Mouse (Mus musculus) activated CD4-positive, CD25-positive, alpha-beta regulatory T cell, adult 4 months (primary cell): ENCODE results near the gene Olfr1037. TPM values are rescaled to one million over a fixed set of nuclear protein-coding genes. Genes with fewer than 3 reads are reported as not detected.
"Not testable (repeated sequence)": the region's sequence is repeated elsewhere in the genome, so short reads cannot be mapped to it uniquely, and the experiment has no call there.

Experiments
- ATAC-seq: one replicate; pipeline ENCODE4 v1.8.0; 2017
- polyA plus RNA-seq, 2 experiments: library from polyadenylated mRNA; unstranded; fragments of 100-300 nt; shearing (Covaris generic); gene quantifications; one replicate each; pipeline ENCODE4 v1.2.1; 2017

The Olfr1037 gene
- polyA plus RNA-seq: not detected

GRCm38 (mm10) chr2:86087285-86087684 is at the start of gene Olfr1037:
TSS of gene Olfr1037 (minus strand) at chr2:86087385.
- no peak for ATAC-seq

DNA sequence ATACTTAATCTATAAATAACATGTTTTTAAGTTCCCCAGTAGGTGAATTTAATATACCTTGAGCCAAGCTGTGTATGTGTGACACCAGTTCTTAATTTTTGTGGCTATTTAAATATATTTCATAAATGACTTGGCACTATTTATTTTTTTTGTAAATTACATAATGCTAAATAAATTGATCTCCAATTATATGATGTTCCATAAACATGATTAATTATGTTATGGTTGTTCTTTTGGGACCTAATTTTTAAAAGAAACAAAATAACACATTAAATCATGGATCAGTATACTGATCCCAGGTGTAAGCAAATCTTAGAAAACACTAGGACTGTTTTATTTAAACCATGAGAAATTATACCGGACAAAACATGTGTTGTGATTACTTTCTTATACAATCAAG is 48.6 kb upstream of the Olfr1037 start, which contains the start of gene Olfr1039:
Gene Olfr1039, minus strand, starts transcription at position 101 of the 400 bp plus-strand sequence.
- no peak for ATAC-seq

DNA sequence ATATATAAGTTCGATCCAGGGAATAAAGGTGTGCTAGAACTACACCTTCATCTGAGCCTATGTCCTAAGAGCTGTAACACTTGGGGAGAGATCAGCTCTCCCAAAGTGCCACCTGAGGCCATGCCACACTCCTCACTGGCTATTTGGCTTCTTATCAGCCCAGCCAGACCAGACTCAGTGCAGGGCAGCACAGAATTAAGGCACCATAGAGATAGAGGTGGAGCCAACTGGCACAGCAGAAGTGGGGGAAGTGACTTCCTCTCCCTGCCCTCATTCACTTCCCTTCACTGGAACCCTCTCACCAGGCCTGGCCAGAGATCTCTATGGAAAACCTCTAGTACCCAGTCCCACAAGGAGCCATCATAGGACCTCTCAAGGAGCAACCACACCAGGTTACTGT is 6.7 kb downstream of the Olfr1037 start:
- not testable (repeated sequence) for ATAC-seq

- not testable (repeated sequence) for ATAC-seq
Measured at GRCm38 (mm10) chr2:86073692-86074091, 13.5 kb downstream of the Olfr1037 start, which contains the start of gene Olfr1036. TSS of gene Olfr1036 (plus strand) at chr2:86073992.

DNA sequence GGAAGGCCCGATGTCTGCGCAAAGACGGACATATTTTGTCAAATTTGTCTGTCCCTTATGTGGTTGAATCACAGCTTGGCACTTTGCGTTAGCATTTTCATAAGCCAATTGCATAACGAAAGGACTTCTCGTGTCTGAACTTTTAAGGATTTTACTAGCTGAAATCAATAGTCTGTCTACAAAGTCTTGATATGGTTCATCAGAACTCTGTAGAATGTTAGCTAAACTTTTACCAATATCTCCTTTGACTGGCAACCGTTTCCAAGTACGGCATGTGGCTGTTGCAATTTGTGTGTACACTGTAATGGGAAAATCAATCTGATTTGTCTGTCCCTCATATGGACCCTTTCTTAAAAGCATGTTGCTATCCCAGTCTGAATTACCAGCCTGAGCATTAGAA is 17.0 kb downstream of the Olfr1037 start:
- no peak for ATAC-seq

DNA sequence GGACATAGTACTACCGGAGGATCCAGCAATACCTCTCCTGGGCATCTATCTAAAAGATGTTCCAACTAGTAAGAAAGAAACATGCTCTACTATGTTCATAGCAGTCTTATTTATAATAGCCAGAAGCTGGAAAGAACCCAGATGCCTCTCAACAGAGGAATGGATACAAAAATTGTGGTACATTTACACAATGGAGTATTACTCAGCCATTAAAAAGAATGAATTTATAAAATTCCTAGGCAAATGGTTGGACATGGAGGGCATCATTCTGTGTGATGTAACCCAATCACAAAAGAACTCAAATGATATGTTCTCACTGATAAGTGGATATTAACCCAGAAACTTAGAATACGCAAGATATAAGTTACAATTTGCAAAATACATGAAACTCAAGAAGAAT is 23.4 kb downstream of the Olfr1037 start:
- ATAC-seq: peak; percentile 100

DNA sequence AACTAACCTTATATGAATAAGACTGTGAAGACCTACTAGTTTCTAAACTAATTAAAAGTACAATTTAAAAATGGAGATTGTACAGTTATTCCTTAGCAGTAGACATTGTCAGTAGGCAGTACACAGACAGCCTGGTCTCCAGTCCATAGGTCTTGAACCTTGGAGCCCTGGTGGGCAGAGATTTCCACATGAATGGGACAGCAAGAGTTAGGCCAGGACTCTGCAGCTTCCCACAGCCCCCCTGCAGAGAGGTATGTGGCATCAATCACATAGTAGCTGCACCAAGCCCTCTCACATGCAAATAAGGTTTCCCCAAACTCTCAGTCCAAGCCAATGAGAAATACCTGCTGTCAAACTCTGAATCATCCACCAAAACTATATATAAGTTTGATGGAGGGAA is 36.4 kb downstream of the Olfr1037 start:
- ATAC-seq: not testable (repeated sequence)

DNA sequence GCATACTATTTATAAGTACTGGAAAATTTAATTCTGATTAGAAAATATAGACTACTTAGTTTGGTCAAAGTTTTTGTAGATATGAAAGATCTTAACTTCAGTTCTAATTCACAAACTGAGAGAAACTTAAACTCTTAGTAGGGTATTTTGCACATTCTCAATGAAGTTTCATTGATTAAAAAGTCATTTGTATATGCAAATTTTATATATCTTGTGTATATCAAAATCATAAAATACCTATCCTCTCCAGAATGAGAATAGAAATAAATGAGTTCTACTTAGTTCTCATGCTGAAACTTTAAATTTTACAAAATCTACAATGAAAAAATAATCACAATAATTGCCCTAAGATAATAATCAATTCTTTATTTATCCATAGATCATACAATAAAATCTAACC is 41.6 kb downstream of the Olfr1037 start, which contains the start of gene Olfr1034:
Gene Olfr1034, plus strand, starts transcription at position 301 of the 400 bp plus-strand sequence.
- ATAC-seq: no peak

Other genes with a start within 250 kb of the Olfr1037 start
- gene Olfr1019, start 241.9 kb downstream of the Olfr1037 start, polyA plus RNA-seq: not detected
- gene Olfr1020, start 240.4 kb downstream of the Olfr1037 start, polyA plus RNA-seq: not detected
- gene Olfr1022, start 218.8 kb downstream of the Olfr1037 start, polyA plus RNA-seq: not detected
- not detected for gene Olfr1023, start 201.7 kb downstream of the Olfr1037 start, polyA plus RNA-seq
- not detected for gene Olfr1024, start 182.3 kb downstream of the Olfr1037 start, polyA plus RNA-seq
- gene Olfr1025-ps1, start 172.2 kb downstream of the Olfr1037 start, polyA plus RNA-seq: not detected
- gene Olfr1026, start 165.8 kb downstream of the Olfr1037 start, polyA plus RNA-seq: not detected
- gene Olfr1028, start 136.9 kb downstream of the Olfr1037 start, polyA plus RNA-seq: not detected
- not detected for gene Olfr1029, start 113.5 kb downstream of the Olfr1037 start, polyA plus RNA-seq
- gene Olfr1030, start 108.1 kb downstream of the Olfr1037 start, polyA plus RNA-seq: not detected
- gene Olfr1031, start 97.1 kb downstream of the Olfr1037 start, polyA plus RNA-seq: not detected
- gene Olfr1032, start 81.8 kb downstream of the Olfr1037 start, polyA plus RNA-seq: not detected
- gene Olfr1033, start 66.8 kb downstream of the Olfr1037 start, polyA plus RNA-seq: 1 to 10 TPM in 1 of 2 experiments, not detected in 1; 1.2 TPM
- not detected for gene Olfr1034, start 41.5 kb downstream of the Olfr1037 start, polyA plus RNA-seq
- gene Olfr1036, start 13.4 kb downstream of the Olfr1037 start, polyA plus RNA-seq: not detected
- not detected for gene Olfr1039, start 48.5 kb upstream of the Olfr1037 start, polyA plus RNA-seq
- gene Olfr1040, start 59.3 kb upstream of the Olfr1037 start, polyA plus RNA-seq: not detected
- not detected for gene Olfr1042, start 74.5 kb upstream of the Olfr1037 start, polyA plus RNA-seq
- gene Olfr1043, start 80.1 kb upstream of the Olfr1037 start, polyA plus RNA-seq: not detected
- not detected for gene Olfr1044, start 90.4 kb upstream of the Olfr1037 start, polyA plus RNA-seq
- not detected for gene Olfr52, start 98.3 kb upstream of the Olfr1037 start, polyA plus RNA-seq
- under 1 TPM in 1 of 2 experiments, not detected in 1; 0.44 TPM for gene Olfr1045, start 115.6 kb upstream of the Olfr1037 start, polyA plus RNA-seq
- not detected for gene Olfr1046, start 131.9 kb upstream of the Olfr1037 start, polyA plus RNA-seq
- not detected for gene Olfr1047, start 144.0 kb upstream of the Olfr1037 start, polyA plus RNA-seq
- gene Olfr1048, start 152.9 kb upstream of the Olfr1037 start, polyA plus RNA-seq: not detected
- gene Olfr1049, start 170.9 kb upstream of the Olfr1037 start, polyA plus RNA-seq: not detected
- not detected for gene Olfr1051, start 191.7 kb upstream of the Olfr1037 start, polyA plus RNA-seq
- gene Olfr1052, start 205.1 kb upstream of the Olfr1037 start, polyA plus RNA-seq: under 1 TPM in 1 of 2 experiments, not detected in 1; 0.21 TPM
- gene Olfr1053, start 227.9 kb upstream of the Olfr1037 start, polyA plus RNA-seq: not detected
- not detected for gene Olfr1054, start 248.0 kb upstream of the Olfr1037 start, polyA plus RNA-seq